Mouse (Mus musculus): ENCODE measurements at regions not wholly inside any gene's neighbourhood (a gene's known extent, or its start where the extent isn't known, plus 50 kb on each side); places are given as distances from the start of the nearest gene placed in this dataset.

DNA sequence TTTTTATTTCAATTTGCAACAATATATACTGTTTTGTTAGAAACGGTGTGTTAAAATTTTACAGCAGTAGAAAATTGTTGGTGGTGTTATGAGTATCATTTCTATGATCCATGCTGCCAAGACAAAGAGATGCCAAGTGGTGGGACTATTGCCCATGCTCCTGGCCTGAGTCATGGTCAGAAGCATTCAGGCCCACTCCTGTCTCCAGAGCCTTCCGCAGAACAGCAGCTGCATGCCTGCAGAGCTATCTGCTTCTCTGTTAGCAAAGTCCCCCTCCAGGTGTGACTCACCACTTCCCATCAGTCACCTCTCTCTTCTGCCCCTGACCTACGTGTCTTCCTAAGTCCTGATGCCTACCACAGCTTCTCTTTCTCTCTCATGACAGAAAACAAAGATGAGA is 134.2 kb upstream of the Adra1d start:
- TF ChIP-seq CTCF (IDR thresholded peaks at IDR 0.05; ENCODE audit: low read depth), result no peak
- DNase-seq (no peak), ATAC-seq (ENCODE audit: insufficient read depth) (no peak)
- Histone ChIP-seq H3K9ac (no peak overlapping the region), H3K36me3 (ENCODE audit: insufficient read depth) (no peaks in the 10 kb centered on the region), H3K4me3 (ENCODE audit: low read depth, low read length) (no peak overlapping the region), H3K27me3 (ENCODE audit: insufficient read depth, low read length) (no peaks in the 10 kb centered on the region), H3K4me2 (no peak overlapping the region), H3K9me3 (ENCODE audit: low read depth, low read length) (no peaks in the 10 kb centered on the region), H3K4me1 (ENCODE audit: insufficient read depth) (no peaks in the 10 kb centered on the region), H3K27ac (ENCODE audit: low read depth) (no peak overlapping the region)
- 59% methylated on average over 3 of the region's 3 CpGs for WGBS

DNA sequence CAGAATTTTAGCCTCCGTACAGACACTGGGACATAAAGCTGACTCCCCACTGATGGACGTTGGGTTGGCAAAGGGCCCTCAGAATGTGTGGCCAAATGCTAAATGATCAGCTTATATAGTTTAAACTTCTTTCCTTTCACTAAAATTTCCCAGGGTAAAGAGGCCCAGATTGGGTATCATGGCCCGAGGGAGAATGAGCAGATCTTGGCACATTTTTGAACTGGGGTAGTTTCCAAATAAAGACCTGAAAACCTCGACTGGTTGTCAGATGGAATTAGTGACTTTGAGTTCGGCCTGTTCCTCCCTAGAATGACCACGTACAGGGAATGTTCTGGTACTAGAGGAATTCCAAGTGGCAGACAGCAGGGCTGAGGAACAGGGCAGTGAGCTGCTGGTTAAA is 127.9 kb upstream of the Adra1d start:
- Histone ChIP-seq H3K27ac (ENCODE audit: low read depth) (no peak overlapping the region), H3K9ac (no peak overlapping the region), H3K27me3 (ENCODE audit: insufficient read depth, low read length) (no peaks in the 10 kb centered on the region), H3K4me2 (no peak overlapping the region), H3K9me3 (ENCODE audit: low read depth, low read length) (no peaks in the 10 kb centered on the region), H3K4me1 (ENCODE audit: insufficient read depth) (no peaks in the 10 kb centered on the region; the same call in 1 of the 2 replicates), H3K36me3 (ENCODE audit: insufficient read depth) (no peaks in the 10 kb centered on the region), H3K4me3 (ENCODE audit: low read depth, low read length) (no peak overlapping the region)
- TF ChIP-seq CTCF (IDR thresholded peaks at IDR 0.05; ENCODE audit: low read depth), result no peak
- ATAC-seq (ENCODE audit: insufficient read depth) (no peak), DNase-seq (no peak)
- WGBS, result 65% methylated on average over 6 of the region's 6 CpGs

DNA sequence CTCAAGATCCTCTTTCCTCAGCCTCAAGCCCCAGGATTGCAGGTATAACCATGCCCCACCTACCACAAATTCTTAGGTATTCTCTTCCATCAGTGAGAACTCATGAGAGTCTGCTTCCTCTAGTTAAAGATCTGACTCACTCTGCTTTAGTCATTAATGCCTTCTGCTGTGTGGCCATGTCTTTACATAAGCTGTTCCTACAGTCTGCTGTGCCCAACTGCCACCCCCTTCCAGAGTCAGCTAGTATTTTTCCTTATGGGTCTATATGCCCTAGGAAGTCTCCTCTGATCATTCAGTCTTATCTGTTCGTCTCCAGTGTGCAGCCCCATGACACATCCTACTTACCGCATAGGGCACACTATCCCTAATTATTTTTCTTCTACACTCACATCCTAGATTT is 126.2 kb upstream of the Adra1d start:
- TF ChIP-seq CTCF (IDR thresholded peaks at IDR 0.05; ENCODE audit: low read depth), result no peak
- DNase-seq (no peak), ATAC-seq (ENCODE audit: insufficient read depth) (no peak)
- Histone ChIP-seq H3K4me1 (ENCODE audit: insufficient read depth) (no peaks in the 10 kb centered on the region; the same call in 1 of the 2 replicates), H3K36me3 (ENCODE audit: insufficient read depth) (no peaks in the 10 kb centered on the region), H3K4me2 (no peak overlapping the region), H3K9me3 (ENCODE audit: low read depth, low read length) (no peaks in the 10 kb centered on the region), H3K27me3 (ENCODE audit: insufficient read depth, low read length) (no peaks in the 10 kb centered on the region), H3K9ac (no peak overlapping the region), H3K4me3 (ENCODE audit: low read depth, low read length) (no peak overlapping the region), H3K27ac (ENCODE audit: low read depth) (no peak overlapping the region)
- 88% methylated on average over 2 of the region's 2 CpGs for WGBS

DNA sequence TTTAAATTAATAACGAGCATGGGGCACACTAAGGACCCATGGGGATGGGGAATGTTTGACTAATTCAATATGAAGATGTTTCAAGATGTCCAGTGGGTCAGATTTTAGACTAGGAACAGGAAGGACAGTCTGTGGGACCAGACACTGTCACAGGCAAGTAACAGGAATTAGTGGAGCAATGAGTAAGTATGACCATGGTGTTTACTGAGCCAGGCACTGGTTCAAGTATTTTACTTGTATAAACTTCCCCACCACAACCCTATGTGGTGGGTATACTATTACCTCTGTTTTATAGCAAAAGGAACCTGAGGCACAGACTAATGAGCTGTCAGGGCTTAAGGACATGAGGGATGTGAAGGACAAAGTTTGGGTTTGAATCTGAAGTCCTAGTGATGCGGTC is 125.4 kb upstream of the Adra1d start:
- 78% methylated on average over 2 of the region's 2 CpGs for WGBS
- Histone ChIP-seq H3K4me1 (ENCODE audit: insufficient read depth) (no peaks in the 10 kb centered on the region; the same call in 1 of the 2 replicates), H3K27ac (ENCODE audit: low read depth) (no peak overlapping the region)

DNA sequence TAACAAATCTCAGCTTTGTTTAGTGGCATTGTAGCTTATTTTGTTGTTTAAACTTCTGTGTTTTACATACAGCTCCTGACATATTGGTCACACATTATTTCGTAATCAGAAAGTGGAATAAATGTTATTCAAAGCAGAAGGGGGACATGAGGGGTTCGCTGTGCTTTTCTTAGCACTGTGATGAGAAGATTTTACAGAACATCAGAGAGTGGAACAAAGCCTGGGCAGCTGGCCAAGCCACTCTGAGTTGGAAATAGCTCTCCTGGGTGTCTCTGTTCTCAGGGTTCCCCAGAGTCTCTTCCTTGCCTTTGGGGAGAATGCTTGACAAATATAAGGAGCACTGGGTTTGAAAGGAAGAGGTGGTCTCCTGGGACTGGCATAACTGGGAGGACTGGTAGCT is 124.7 kb upstream of the Adra1d start:
- no peak overlapping the region for H3K4me3 ChIP-seq (ENCODE audit: low read depth, low read length)
- H3K36me3 ChIP-seq (ENCODE audit: insufficient read depth), result no peaks in the 10 kb centered on the region
- 48% methylated on average over 2 of the region's 2 CpGs for WGBS
- ATAC-seq (ENCODE audit: insufficient read depth), result peak; percentile 14; the same call in 1 of the 2 replicates
- H3K4me1 ChIP-seq (ENCODE audit: insufficient read depth), result no peaks in the 10 kb centered on the region; the same call in 1 of the 2 replicates
- no peak overlapping the region for H3K27ac ChIP-seq (ENCODE audit: low read depth)
- TF ChIP-seq CTCF (IDR thresholded peaks at IDR 0.05; ENCODE audit: low read depth), result no peak
- H3K9me3 ChIP-seq (ENCODE audit: low read depth, low read length), result no peaks in the 10 kb centered on the region
- no peak overlapping the region for H3K9ac ChIP-seq
- DNase-seq, result peak; percentile 80
- no peaks in the 10 kb centered on the region for H3K27me3 ChIP-seq (ENCODE audit: insufficient read depth, low read length)
- H3K4me2 ChIP-seq, result no peak overlapping the region

More for the DNA sequence above, 125.4 kb upstream of the Adra1d start:
- ATAC-seq (ENCODE audit: insufficient read depth), result no peak
- H3K36me3 ChIP-seq (ENCODE audit: insufficient read depth), result no peaks in the 10 kb centered on the region
- no peak overlapping the region for H3K9ac ChIP-seq
- no peak for TF ChIP-seq CTCF (IDR thresholded peaks at IDR 0.05; ENCODE audit: low read depth)
- H3K4me2 ChIP-seq, result no peak overlapping the region
- no peak overlapping the region for H3K4me3 ChIP-seq (ENCODE audit: low read depth, low read length)
- no peaks in the 10 kb centered on the region for H3K9me3 ChIP-seq (ENCODE audit: low read depth, low read length)
- no peak for DNase-seq
- H3K27me3 ChIP-seq (ENCODE audit: insufficient read depth, low read length), result no peaks in the 10 kb centered on the region

DNA sequence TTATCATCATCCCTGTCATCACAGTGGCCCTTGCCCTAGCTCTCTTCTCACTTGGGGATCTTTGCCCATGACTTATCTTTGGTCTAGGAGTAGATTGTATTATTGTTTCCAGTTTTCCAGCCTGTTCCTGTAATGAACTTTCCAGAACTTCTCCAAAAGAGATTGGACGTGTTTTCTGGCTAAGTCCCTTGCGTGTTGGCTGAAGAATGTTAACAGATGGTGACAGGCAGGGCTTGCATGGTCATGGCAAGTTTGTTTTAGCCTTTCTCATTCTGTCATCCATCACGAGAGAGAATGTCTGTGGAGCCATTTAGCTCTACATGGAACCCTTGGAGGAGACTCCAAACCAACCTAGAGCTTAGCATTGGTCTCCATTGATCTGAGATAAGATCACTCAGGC is 123.2 kb upstream of the Adra1d start:
- Histone ChIP-seq H3K27me3 (ENCODE audit: insufficient read depth, low read length) (no peaks in the 10 kb centered on the region), H3K4me1 (ENCODE audit: insufficient read depth) (no peaks in the 10 kb centered on the region; the same call in 1 of the 2 replicates), H3K4me2 (no peak overlapping the region), H3K27ac (ENCODE audit: low read depth) (no peak overlapping the region), H3K9me3 (ENCODE audit: low read depth, low read length) (no peaks in the 10 kb centered on the region), H3K4me3 (ENCODE audit: low read depth, low read length) (no peak overlapping the region), H3K9ac (no peak overlapping the region), H3K36me3 (ENCODE audit: insufficient read depth) (no peaks in the 10 kb centered on the region)
- WGBS, result 68% methylated on average over 3 of the region's 3 CpGs
- no peak for DNase-seq
- TF ChIP-seq CTCF (IDR thresholded peaks at IDR 0.05; ENCODE audit: low read depth), result no peak
- ATAC-seq (ENCODE audit: insufficient read depth), result no peak

DNA sequence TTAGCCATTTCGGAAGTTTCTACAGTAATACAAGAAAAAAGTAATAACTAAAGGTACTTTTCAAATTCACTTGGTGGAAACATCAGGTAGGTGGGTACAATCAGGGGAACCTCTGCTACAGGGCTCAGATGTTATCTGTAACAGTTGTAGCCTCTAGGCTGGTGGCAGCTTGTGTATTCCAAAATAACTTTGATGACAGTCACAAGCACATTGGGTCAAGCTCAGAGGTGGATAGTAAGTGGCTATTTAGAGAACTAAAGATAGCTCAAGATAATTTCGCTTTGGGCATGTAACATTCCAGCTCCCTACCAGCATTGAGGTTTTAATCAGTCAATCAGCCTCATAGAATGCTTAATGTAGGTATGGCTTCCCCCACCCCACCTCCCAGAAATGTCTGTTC is 121.7 kb upstream of the Adra1d start:
- no peaks in the 10 kb centered on the region; the same call in 1 of the 2 replicates for H3K4me1 ChIP-seq (ENCODE audit: insufficient read depth)
- no peak for TF ChIP-seq CTCF (IDR thresholded peaks at IDR 0.05; ENCODE audit: low read depth)
- no peak for DNase-seq
- no peaks in the 10 kb centered on the region for H3K27me3 ChIP-seq (ENCODE audit: insufficient read depth, low read length)
- no peaks in the 10 kb centered on the region for H3K9me3 ChIP-seq (ENCODE audit: low read depth, low read length)
- WGBS, result 83% methylated on average over 2 of the region's 2 CpGs
- ATAC-seq (ENCODE audit: insufficient read depth), result no peak
- H3K36me3 ChIP-seq (ENCODE audit: insufficient read depth), result no peaks in the 10 kb centered on the region
- no peak overlapping the region for H3K9ac ChIP-seq
- no peak overlapping the region for H3K27ac ChIP-seq (ENCODE audit: low read depth)
- no peak overlapping the region for H3K4me3 ChIP-seq (ENCODE audit: low read depth, low read length)
- H3K4me2 ChIP-seq, result no peak overlapping the region

DNA sequence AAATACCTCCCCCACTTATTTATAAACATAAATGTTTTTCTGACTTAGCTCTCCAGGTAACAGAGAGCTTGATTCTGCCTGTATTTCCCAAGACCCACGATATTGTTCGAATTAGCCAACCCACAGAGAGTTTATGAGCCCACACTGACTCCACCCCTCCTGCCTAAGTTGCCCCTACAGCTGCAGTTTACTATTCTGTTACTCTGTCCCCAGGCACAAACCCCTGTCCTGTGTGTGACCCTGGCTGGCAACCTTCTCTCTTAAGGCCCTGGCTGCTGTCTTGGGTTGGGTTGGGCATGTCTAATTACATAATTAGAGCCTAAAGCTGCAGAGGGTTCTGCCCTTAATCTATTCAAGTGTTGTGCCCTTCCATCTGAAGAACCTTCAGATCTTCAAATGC is 116.4 kb upstream of the Adra1d start:
- Histone ChIP-seq H3K36me3 (ENCODE audit: insufficient read depth) (no peaks in the 10 kb centered on the region), H3K27ac (ENCODE audit: low read depth) (no peak overlapping the region), H3K9me3 (ENCODE audit: low read depth, low read length) (no peaks in the 10 kb centered on the region), H3K4me3 (ENCODE audit: low read depth, low read length) (no peak overlapping the region), H3K4me2 (no peak overlapping the region), H3K4me1 (ENCODE audit: insufficient read depth) (no peaks in the 10 kb centered on the region), H3K27me3 (ENCODE audit: insufficient read depth, low read length) (no peaks in the 10 kb centered on the region), H3K9ac (no peak overlapping the region)
- WGBS, result 82% methylated on average over 2 of the region's 2 CpGs
- ATAC-seq (ENCODE audit: insufficient read depth) (no peak), DNase-seq (no peak)
- no peak for TF ChIP-seq CTCF (IDR thresholded peaks at IDR 0.05; ENCODE audit: low read depth)

All from lung, embryonic 14.5 days (tissue).